Mouse (Mus musculus) lung, postnatal 0 days (tissue): Measurements from ENCODE around the gene Atp2b4.

Experiments
- CTCF ChIP-seq: IDR thresholded peaks from 2 replicates; pipeline ENCODE4 v1.5.1; 2016; ENCODE audit warnings: antibody characterized with exemption, mild to moderate bottlenecking
- EP300 ChIP-seq: IDR thresholded peaks from 2 replicates; pipeline ENCODE4 v1.6.1; 2016; ENCODE audit warnings: antibody characterized with exemption, mild to moderate bottlenecking, control low read depth

DNA sequence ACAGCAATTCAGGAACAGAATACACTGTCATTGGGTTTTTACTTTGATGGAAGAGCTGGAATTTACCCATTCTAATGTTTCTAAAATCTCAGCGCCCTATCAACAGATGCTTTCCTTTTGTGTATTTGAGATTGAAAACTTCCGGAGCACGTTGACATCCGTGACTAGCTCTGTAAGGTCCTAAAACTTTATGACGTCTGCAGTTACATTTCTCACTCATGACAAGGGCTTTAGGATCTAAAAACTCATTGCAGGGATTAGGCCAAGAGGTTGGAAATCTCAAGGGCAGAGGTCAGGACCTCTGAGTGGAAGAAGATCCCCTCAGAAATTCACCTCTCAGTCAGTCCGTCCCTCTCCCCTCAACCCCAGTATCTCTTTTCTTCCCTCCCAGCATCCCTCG is 112.5 kb downstream of the Atp2b4 start:
- TF ChIP-seq CTCF (no peak), EP300 (no peak)
